Mouse (Mus musculus) bone marrow macrophage, adult 2 months (primary cell): ENCODE data around the gene P2ry14.

ENCODE experiments used
- CTCF ChIP-seq: IDR thresholded peaks from 2 replicates; pipeline ENCODE4 v1.5.1; 2012; ENCODE audit warnings: low read depth, mild to moderate bottlenecking, low read length, moderate library complexity
- POLR2A ChIP-seq: IDR thresholded peaks from 2 replicates; pipeline ENCODE4 v1.6.1; 2012; ENCODE audit warnings: mild to moderate bottlenecking, low read depth, low read length, borderline replicate concordance

DNA sequence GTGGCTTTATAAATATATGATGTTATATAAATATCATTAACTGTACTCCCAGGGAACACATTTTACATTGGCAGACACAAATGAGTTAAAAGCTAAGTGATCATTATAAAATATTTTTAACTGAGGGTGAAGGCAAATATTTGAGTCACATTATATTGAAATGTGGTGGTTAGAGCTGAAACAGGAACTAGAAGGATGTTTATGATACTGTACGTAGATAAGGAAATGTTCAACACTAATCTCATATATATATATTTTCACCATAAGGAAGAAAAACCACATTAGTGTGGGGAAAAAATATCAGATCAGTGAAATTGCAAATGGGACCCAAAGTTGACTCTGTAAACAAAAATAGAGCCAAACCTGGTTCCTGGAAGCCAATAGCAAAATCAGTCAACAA lies 7.0 kb upstream of the P2ry14 start:
- TF ChIP-seq CTCF (no peak), POLR2A (no peak)
